Mouse (Mus musculus) C2C12 (cell line): ENCODE results near the gene Gfod1.

Source experiments
- CTCF ChIP-seq: IDR thresholded peaks from one replicate; pipeline ENCODE4 v1.5.1; 2011; ENCODE audit not compliant: control insufficient read depth, insufficient read depth, insufficient read length
- MAX ChIP-seq: IDR thresholded peaks from one replicate; pipeline ENCODE4 v1.6.1; 2011; ENCODE audit warnings: mild to moderate bottlenecking, control low read depth
- MYOG ChIP-seq: IDR thresholded peaks from one replicate; pipeline ENCODE4 v1.6.1; 2011; ENCODE audit not compliant: control insufficient read depth, insufficient read length; ENCODE audit errors: extremely low read depth
- USF1 ChIP-seq: IDR thresholded peaks from one replicate; pipeline ENCODE4 v1.6.1; 2011; ENCODE audit warnings: low read depth, mild to moderate bottlenecking, control low read depth, moderate library complexity

DNA sequence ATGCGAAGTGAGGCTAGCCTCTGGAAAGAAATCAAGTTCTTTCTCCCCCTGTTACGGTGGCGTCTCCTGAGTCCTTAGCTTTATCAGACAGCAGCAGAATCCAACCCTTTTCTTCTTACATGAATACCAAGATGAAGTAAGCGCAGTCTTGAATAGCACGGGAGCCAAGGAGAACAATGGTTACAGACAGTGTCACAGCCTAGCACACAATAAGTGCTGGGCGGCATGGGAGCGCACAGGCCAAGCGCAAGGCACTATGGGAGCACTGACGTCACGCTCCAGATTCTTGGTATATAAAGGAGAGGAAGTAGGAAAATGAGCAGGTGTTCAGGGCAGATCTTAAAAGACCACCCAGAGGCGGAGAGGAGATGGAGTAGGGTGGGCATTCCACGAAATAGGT, 52.6 kb downstream of the Gfod1 start:
- TF ChIP-seq USF1 (no peak), CTCF (no peak), MYOG (no peak), MAX (no peak)
